Comparison of ENCODE assay signal across 8 mouse cellular contexts in the genomic region with DNA sequence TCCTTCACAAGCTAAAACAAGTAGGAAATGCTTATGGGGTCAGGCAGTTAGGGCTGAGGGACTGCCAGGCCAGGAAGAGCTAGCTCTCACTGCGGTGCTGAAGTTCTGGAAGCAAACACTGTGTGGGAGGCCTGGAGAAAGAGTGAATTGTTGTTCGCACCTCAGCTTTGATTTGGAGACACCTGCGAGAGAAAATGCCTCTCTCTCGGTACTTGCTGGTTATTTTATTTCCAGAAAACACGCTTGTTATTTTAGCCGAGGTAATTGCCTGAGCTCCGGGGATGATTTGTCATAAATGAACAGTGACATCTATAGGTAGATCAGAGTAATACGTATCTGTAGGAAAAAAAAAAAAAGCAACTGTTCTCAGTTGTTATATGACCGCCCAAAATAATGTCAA.
A peak's percentile ranks its signal among the peaks of the same experiment; 100 is the strongest.
DNase-seq lines count a peak whose midpoint lies in the region; ATAC-seq and TF ChIP-seq lines count a peak whose summit lies in the region.

No protein-coding gene starts in this region.

- H3K4me2 ChIP-seq in heart, embryonic 11.5 days, result peak overlapping the region; percentile 63
- H3K4me2 ChIP-seq in CH12.LX (ENCODE audit: insufficient read depth, low read depth, poor library complexity, severe bottlenecking), result no peak overlapping the region
- peak overlapping the region; percentile 22; the same call in 1 of the 2 replicates for H3K4me2 ChIP-seq in hindbrain, embryonic 11.5 days (replicated peaks; ENCODE audit: low read depth, low read length)
- peak overlapping the region; percentile 41 for H3K4me2 ChIP-seq in midbrain, embryonic 13.5 days (replicated peaks)

- TF ChIP-seq POLR2A in CH12.LX (IDR thresholded peaks at IDR 0.05; ENCODE audit: low read depth, low read length), result no peak

- H3K27ac ChIP-seq in heart, embryonic 11.5 days (ENCODE audit: low read depth, low read length), result no peak overlapping the region
- no peak overlapping the region for H3K27ac ChIP-seq in CH12.LX (ENCODE audit: insufficient read depth, low read depth)
- no peak overlapping the region for H3K27ac ChIP-seq in hindbrain, embryonic 11.5 days (ENCODE audit: low read depth, low read length)
- no peak overlapping the region for H3K27ac ChIP-seq in midbrain, embryonic 13.5 days

- H3K79me2 ChIP-seq in CH12.LX (replicated peaks; ENCODE audit: control insufficient read depth, extremely low read depth, insufficient read depth, poor library complexity, severe bottlenecking), result no peaks in the 10 kb centered on the region

- H3K9me3 ChIP-seq in heart, embryonic 11.5 days (replicated peaks; ENCODE audit: control insufficient read depth, low read length), result no peaks in the 10 kb centered on the region
- peaks cover 2% of the 10 kb centered on the region for H3K9me3 ChIP-seq in CH12.LX (replicated peaks; ENCODE audit: low read length)
- H3K9me3 ChIP-seq in hindbrain, embryonic 11.5 days (ENCODE audit: control insufficient read depth, low read length), result no peaks in the 10 kb centered on the region
- H3K9me3 ChIP-seq in midbrain, embryonic 13.5 days, result no peaks in the 10 kb centered on the region

- no peak for ATAC-seq in heart, embryonic 11.5 days (replicated peaks; ENCODE audit: insufficient number of reproducible peaks, low FRiP score, low TSS enrichment)
- no peak for ATAC-seq in hindbrain, embryonic 11.5 days (ENCODE audit: low FRiP score)
- ATAC-seq in midbrain, embryonic 13.5 days, result no peak

- H3K9ac ChIP-seq in heart, embryonic 11.5 days (ENCODE audit: low read depth, low read length), result no peak overlapping the region
- H3K9ac ChIP-seq in CH12.LX (ENCODE audit: insufficient read depth, low read depth), result no peak overlapping the region
- no peak overlapping the region for H3K9ac ChIP-seq in hindbrain, embryonic 11.5 days (ENCODE audit: low read depth, low read length)
- no peak overlapping the region; the same call in 1 of the 2 replicates for H3K9ac ChIP-seq in midbrain, embryonic 13.5 days (replicated peaks)

- in situ Hi-C loops in CH12.LX (cut with MboI; ENCODE audit: low pct_ligation_motif_present, low pct_unique_long_range_greater_than_20kb, low sequenced_read_pairs), result no loop called here

- intact Hi-C loops in heart, postnatal 14 days (cut with DNase I), result loop anchor here (10.0 kb wide), 1 partner anchor 1438 kb away; no protein-coding TSS in a partner anchor

- TF ChIP-seq RAD21 in CH12.LX (IDR thresholded peaks at IDR 0.05; ENCODE audit: low read depth, low read length), result peak; percentile 71

- H3K4me1 ChIP-seq in heart, embryonic 11.5 days (ENCODE audit: control insufficient read depth, insufficient read depth, low read length), result no peaks in the 10 kb centered on the region
- peaks cover 0 to 3% of the 10 kb centered on the region in 2 experiments; a peak in 1 of 4 replicates for H3K4me1 ChIP-seq in CH12.LX (ENCODE audit: control insufficient read depth in 1 of 2, insufficient read depth in 2 of 2)
- no peaks in the 10 kb centered on the region for H3K4me1 ChIP-seq in hindbrain, embryonic 11.5 days (replicated peaks; ENCODE audit: control insufficient read depth, insufficient read depth, low read length)
- peaks cover 18% of the 10 kb centered on the region for H3K4me1 ChIP-seq in midbrain, embryonic 13.5 days (replicated peaks)

- peak in 1 of 2 experiments; percentile 62; a peak in 2 of 4 replicates for TF ChIP-seq CTCF in CH12.LX (conservative IDR thresholded peaks at IDR 0.05 in 1 of 2, IDR thresholded peaks at IDR 0.05 in 1 of 2; ENCODE audit: low read depth in 2 of 2, low read length in 2 of 2)

- dilution Hi-C loops in CH12.LX (cut with MboI; ENCODE audit: extremely low pct_ligation_motif_present, extremely low pct_unique_long_range_greater_than_20kb, low sequenced_read_pairs), result no loop called here

- no peak for DNase-seq in heart, postnatal 14 days
- peak; percentile 33 for DNase-seq in CH12.LX (ENCODE audit: extremely low read depth)
- peak; percentile 34 to 55 for DNase-seq in cerebellum, postnatal 25 days
- DNase-seq in hindbrain, embryonic 11.5 days (ENCODE audit: low spot score), result peak; percentile 36
- DNase-seq in spleen, postnatal 10 days (ENCODE audit: low spot score in 2 of 2), result no peak
- no peak for DNase-seq in testis, postnatal 10 days (ENCODE audit: low spot score)

- H3K27me3 ChIP-seq in heart, embryonic 11.5 days (ENCODE audit: control insufficient read depth, insufficient read depth, low read length), result peaks cover 18% of the 10 kb centered on the region
- H3K27me3 ChIP-seq in CH12.LX (replicated peaks), result peaks cover 7% of the 10 kb centered on the region
- no peaks in the 10 kb centered on the region for H3K27me3 ChIP-seq in hindbrain, embryonic 11.5 days (ENCODE audit: control insufficient read depth, insufficient read depth, low read length)
- H3K27me3 ChIP-seq in midbrain, embryonic 13.5 days, result peaks cover 9% of the 10 kb centered on the region; the same call in 1 of the 2 replicates

- 9% methylated on average over 9 of the region's 9 CpGs for WGBS in heart, embryonic 11.5 days (ENCODE audit: insufficient replicate concordance)
- 12% methylated on average over 9 of the region's 9 CpGs for WGBS in hindbrain, embryonic 11.5 days
- WGBS in midbrain, embryonic 13.5 days, result 14% methylated on average over 9 of the region's 9 CpGs

- no peaks in the 10 kb centered on the region for H3K36me3 ChIP-seq in heart, embryonic 11.5 days (ENCODE audit: control insufficient read depth, insufficient read depth, low read length)
- no peaks in the 10 kb centered on the region for H3K36me3 ChIP-seq in CH12.LX (replicated peaks in 1 of 2; ENCODE audit: control insufficient read depth in 1 of 2, insufficient read depth in 1 of 2, low read length in 1 of 2)
- no peaks in the 10 kb centered on the region for H3K36me3 ChIP-seq in hindbrain, embryonic 11.5 days (ENCODE audit: control insufficient read depth, insufficient read depth, low read length)
- no peaks in the 10 kb centered on the region for H3K36me3 ChIP-seq in midbrain, embryonic 13.5 days

- peak overlapping the region; percentile 25 for H3K4me3 ChIP-seq in heart, embryonic 11.5 days (ENCODE audit: low read depth, low read length)
- H3K4me3 ChIP-seq in CH12.LX (replicated peaks in 1 of 3; ENCODE audit: low read depth in 2 of 3, low read length in 2 of 3, poor library complexity in 1 of 3), result no peak overlapping the region
- H3K4me3 ChIP-seq in hindbrain, embryonic 11.5 days (ENCODE audit: low read depth, low read length), result no peak overlapping the region
- no peak overlapping the region for H3K4me3 ChIP-seq in midbrain, embryonic 13.5 days (replicated peaks)

- no peak for TF ChIP-seq EP300 in CH12.LX (IDR thresholded peaks at IDR 0.05; ENCODE audit: low read length)

TF ChIP-seq in CH12.LX, 34 proteins besides CTCF, POLR2A, EP300 and RAD21:
- TF ChIP-seq MEF2A (IDR thresholded peaks at IDR 0.05; ENCODE audit: borderline replicate concordance, low read depth, low read length) (no peak), E2F4 (IDR thresholded peaks at IDR 0.05; ENCODE audit: insufficient replicate concordance, low read depth, low read length) (no peak), SMC3 (IDR thresholded peaks at IDR 0.05; ENCODE audit: low read depth, low read length) (peak; percentile 34), GABPA (IDR thresholded peaks at IDR 0.05; ENCODE audit: insufficient replicate concordance, low read depth, low read length) (no peak), ZKSCAN1 (IDR thresholded peaks at IDR 0.05; ENCODE audit: borderline replicate concordance, low read depth, low read length) (no peak), USF1 (IDR thresholded peaks at IDR 0.05; ENCODE audit: low read depth, low read length) (no peak), JUND (conservative IDR thresholded peaks at IDR 0.05; ENCODE audit: low read depth, low read length) (no peak), TBP (conservative IDR thresholded peaks at IDR 0.05; ENCODE audit: low read depth, low read length) (no peak), MXI1 (IDR thresholded peaks at IDR 0.05; ENCODE audit: low read depth, low read length) (no peak), MAZ (IDR thresholded peaks at IDR 0.05; ENCODE audit: low read depth, low read length) (no peak), MAFK (IDR thresholded peaks at IDR 0.05; ENCODE audit: insufficient replicate concordance, low read length) (no peak), IRF4 (IDR thresholded peaks at IDR 0.05; ENCODE audit: low read depth, low read length) (no peak), NRF1 (IDR thresholded peaks at IDR 0.05; ENCODE audit: low read depth, low read length) (no peak), ZC3H11A (IDR thresholded peaks at IDR 0.05; ENCODE audit: low read depth, low read length) (no peak), MYC (IDR thresholded peaks at IDR 0.05; ENCODE audit: low read depth, low read length) (no peak), ZNF384 (IDR thresholded peaks at IDR 0.05; ENCODE audit: low read depth, low read length) (peak; percentile 96), ETS1 (conservative IDR thresholded peaks at IDR 0.05; ENCODE audit: low read depth, low read length) (no peak), PAX5 (IDR thresholded peaks at IDR 0.05; ENCODE audit: low read length) (no peak)
TF ChIP-seq in CH12.LX: peak in this region for 2.

Comparison
In these comparisons a context has a peak if more than half of its experiments do, and no peak if none do; other contexts are left out.
1. DNase-seq: peak in CH12.LX (single experiment), cerebellum, postnatal 25 days (2 of 2) and hindbrain, embryonic 11.5 days (single experiment); none in heart, postnatal 14 days (0 of 2), spleen, postnatal 10 days (0 of 2) and testis, postnatal 10 days (single experiment).